Mouse (Mus musculus) C2C12 (cell line): Measurements from ENCODE around the gene Tradd.

ENCODE experiments used
- CEBPB ChIP-seq: IDR thresholded peaks from one replicate; pipeline ENCODE4 v1.6.1; 2011; ENCODE audit warnings: low read depth, mild to moderate bottlenecking, control low read depth, moderate library complexity
- CTCF ChIP-seq: IDR thresholded peaks from one replicate; pipeline ENCODE4 v1.5.1; 2011; ENCODE audit not compliant: control insufficient read depth, insufficient read depth, insufficient read length

DNA sequence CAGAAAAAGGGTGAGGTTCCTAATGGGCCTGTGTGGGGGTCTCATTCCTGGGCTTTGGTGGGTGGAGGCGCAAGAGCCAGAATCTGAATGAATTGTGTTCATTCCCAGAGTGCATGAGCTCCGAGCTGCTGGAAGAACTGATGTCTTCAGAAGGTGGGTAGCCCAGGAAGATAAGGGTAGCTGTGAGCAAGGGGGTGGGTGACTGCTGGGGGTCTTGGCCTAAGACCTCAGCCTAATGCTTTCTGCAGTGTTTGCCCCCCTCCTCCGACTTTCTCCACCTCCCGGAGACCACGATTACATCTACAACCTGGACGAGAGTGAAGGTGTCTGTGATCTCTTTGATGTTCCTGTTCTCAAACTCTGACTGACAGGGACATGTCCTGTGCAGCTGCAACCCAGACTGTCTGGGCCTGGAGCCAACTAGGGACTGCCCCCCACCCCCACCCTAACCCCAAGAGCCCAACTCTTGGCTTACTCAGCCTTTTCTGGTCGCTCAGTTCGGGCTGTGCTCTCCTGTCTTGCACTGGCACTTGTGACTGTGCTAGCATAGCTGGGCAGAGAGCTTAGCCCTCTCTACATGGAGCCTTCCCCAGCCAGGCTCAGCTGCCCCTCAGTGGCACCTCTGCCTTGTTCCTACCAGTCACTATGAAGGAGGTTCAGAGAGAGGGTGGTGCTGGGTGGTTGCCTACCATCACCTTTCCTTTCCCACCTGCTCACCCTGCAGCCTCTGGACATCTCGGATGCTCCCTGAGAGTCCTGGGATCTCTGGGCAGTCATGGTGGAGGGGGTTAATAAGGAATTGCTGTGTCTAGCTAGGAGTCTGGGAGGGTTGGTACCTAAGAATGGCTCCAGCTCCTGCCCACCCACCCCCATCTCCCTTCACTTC, 40.2 kb upstream of the Tradd start:
- no peak for TF ChIP-seq CTCF
- no peak for TF ChIP-seq CEBPB
